Mouse (Mus musculus): Measurements from ENCODE around the gene Prom1.

GRCm38 (mm10) chr5:43948111-43948743 is 153.6 kb downstream of the Prom1 start:
- TF ChIP-seq EP300 (optimal IDR thresholded peaks at IDR 0.05), result peak; percentile 80
- no peak for TF ChIP-seq CTCF (IDR thresholded peaks at IDR 0.05; ENCODE audit: low read depth)

Data from stomach, postnatal 0 days (tissue).